Mouse (Mus musculus): ENCODE data around the gene Acat1. TPM values are rescaled to one million over a fixed set of nuclear protein-coding genes. Genes with fewer than 3 reads are reported as not detected.

The Acat1 gene
- polyA plus RNA-seq, 1 experiment from 2014 or later = 47.5 TPM

Other genes with a start within 250 kb of the Acat1 start
- gene Kdelc2, start 226.4 kb downstream of the Acat1 start, polyA plus RNA-seq (2016; fragmentation: Nextera tagmentation; extraction: Ambion mirVana) = 8.6 and 10.9 TPM in 2 replicates
- 0.25 and 0.27 TPM in 2 replicates for gene 4930550C14Rik, start 208.1 kb downstream of the Acat1 start, polyA plus RNA-seq (2016; fragmentation: Nextera tagmentation; extraction: Ambion mirVana)
- gene Atm, start 73.6 kb downstream of the Acat1 start, polyA plus RNA-seq (2016; fragmentation: Nextera tagmentation; extraction: Ambion mirVana) = 12.6 and 17.7 TPM in 2 replicates
- 13.6 and 19.1 TPM in 2 replicates for gene Npat, start 73.3 kb downstream of the Acat1 start, polyA plus RNA-seq (2016; fragmentation: Nextera tagmentation; extraction: Ambion mirVana)
- gene Cul5, start 59.6 kb upstream of the Acat1 start, polyA plus RNA-seq (2016; fragmentation: Nextera tagmentation; extraction: Ambion mirVana) = 34.0 and 37.0 TPM in 2 replicates
- gene Rab39, start 95.8 kb upstream of the Acat1 start, polyA plus RNA-seq (2016; fragmentation: Nextera tagmentation; extraction: Ambion mirVana) = 3.5 and 5.0 TPM in 2 replicates
- gene Slc35f2, start 161.2 kb upstream of the Acat1 start, polyA plus RNA-seq (2016; fragmentation: Nextera tagmentation; extraction: Ambion mirVana) = 3.4 and 3.7 TPM in 2 replicates
- gene Sln, start 239.8 kb upstream of the Acat1 start, polyA plus RNA-seq (2016; fragmentation: Nextera tagmentation; extraction: Ambion mirVana) = not detected in 2 replicates